Mouse (Mus musculus) thymus, adult 2 months (tissue): Measurements from ENCODE around the gene Lgals4. TPM values are rescaled to one million over a fixed set of nuclear protein-coding genes. Genes with fewer than 3 reads are reported as not detected.

Source experiments
- DNase-seq: peaks from one replicate; pipeline ENCODE4 v3.0.0; 2021
- H3K27ac ChIP-seq: fragments of 200-500 bp; 2 replicates; pipeline ENCODE4 v1.5.1; 2012; ENCODE audit warnings: low read length, control low read depth; ENCODE audit not compliant: control insufficient read depth, insufficient read depth
- H3K27me3 ChIP-seq: fragments of 200-500 bp; 2 replicates; pipeline ENCODE4 v1.6.1; 2012; ENCODE audit warnings: mild to moderate bottlenecking, low read length, moderate library complexity, mixed read lengths; ENCODE audit not compliant: control insufficient read depth, insufficient read depth
- H3K36me3 ChIP-seq: fragments of 200-500 bp; 2 replicates; pipeline ENCODE4 v1.6.1; 2012; ENCODE audit warnings: mild to moderate bottlenecking, low read length, moderate library complexity; ENCODE audit not compliant: control insufficient read depth, insufficient read depth
- H3K4me1 ChIP-seq: fragments of 200-500 bp; replicated peaks from 2 replicates; pipeline ENCODE4 v1.6.1; 2012; ENCODE audit warnings: low read length; ENCODE audit not compliant: control insufficient read depth, insufficient read depth
- H3K4me3 ChIP-seq: fragments of 200-500 bp; 2 replicates; pipeline ENCODE4 v1.5.1; 2012; ENCODE audit warnings: mild to moderate bottlenecking, low read length, control low read depth, moderate library complexity; ENCODE audit not compliant: control insufficient read depth, insufficient read depth
- CTCF ChIP-seq: fragments of 200-500 bp; IDR thresholded peaks from 2 replicates; pipeline ENCODE4 v1.5.1; 2012; ENCODE audit warnings: mild to moderate bottlenecking, control low read depth, low read length, moderate library complexity, borderline replicate concordance; ENCODE audit not compliant: control insufficient read depth, poor library complexity, insufficient read depth; ENCODE audit errors: extremely low read depth
- POLR2A ChIP-seq: fragments of 200-500 bp; IDR thresholded peaks from 2 replicates; pipeline ENCODE4 v1.6.1; 2012; ENCODE audit warnings: mild to moderate bottlenecking, low read length, control low read depth, moderate library complexity; ENCODE audit not compliant: control insufficient read depth, poor library complexity, insufficient read depth; ENCODE audit errors: extremely low read depth
- WGBS: fragments of 180-500 bp; shearing (Covaris S2); methylation state at CpG from one replicate; pipeline ENCODE4 v1.1.7; 2018; 5-methylcytosine and 5-hydroxymethylcytosine counted together
- polyA plus RNA-seq: library from polyadenylated mRNA; depleted of rRNA; stranded (reverse); fragments of >200 nt; gene quantifications from 2 replicates; pipeline ENCODE4 v1.2.3, GENCODE M21; 2012

The Lgals4 gene
- polyA plus RNA-seq, 1 experiment = 29.7 TPM

- 79% methylated on average over 9 of the region's 9 CpGs for WGBS
- Histone ChIP-seq H3K4me1 (peaks cover 34% of the 10 kb centered on the region), H3K36me3 (peaks cover 82% of the 10 kb centered on the region), H3K4me3 (no peak overlapping the region), H3K27ac (no peak overlapping the region), H3K27me3 (no peaks in the 10 kb centered on the region)
- DNase-seq = no peak
- no peak for TF ChIP-seq POLR2A
- TF ChIP-seq CTCF = no peak
Observed at GRCm38 (mm10) chr7:28816201-28816600, 17.5 kb upstream of the Lgals4 start.

GRCm38 (mm10) chr7:28816920-28817319 lies 16.7 kb upstream of the Lgals4 start:
- Histone ChIP-seq H3K36me3 (peaks cover 90% of the 10 kb centered on the region), H3K27me3 (no peaks in the 10 kb centered on the region), H3K4me1 (peaks cover 34% of the 10 kb centered on the region), H3K27ac (no peak overlapping the region), H3K4me3 (no peak overlapping the region)
- no peak for DNase-seq
- TF ChIP-seq POLR2A = no peak
- no peak for TF ChIP-seq CTCF
- WGBS = 96% methylated on average over 10 of the region's 10 CpGs

GRCm38 (mm10) chr7:28817524-28817923 lies 16.1 kb upstream of the Lgals4 start:
- TF ChIP-seq POLR2A (no peak), CTCF (no peak)
- Histone ChIP-seq H3K4me3 (no peak overlapping the region), H3K36me3 (peaks cover 96% of the 10 kb centered on the region), H3K27me3 (no peaks in the 10 kb centered on the region), H3K4me1 (peaks cover 28% of the 10 kb centered on the region), H3K27ac (no peak overlapping the region)
- 95% methylated on average over 6 of the region's 6 CpGs for WGBS
- no peak for DNase-seq

- 90% methylated on average over 4 of the region's 4 CpGs for WGBS
- no peak overlapping the region for H3K27ac ChIP-seq
- TF ChIP-seq CTCF (no peak), POLR2A (no peak)
- peaks cover 96% of the 10 kb centered on the region for H3K36me3 ChIP-seq
- H3K27me3 ChIP-seq = no peaks in the 10 kb centered on the region
- no peak overlapping the region for H3K4me3 ChIP-seq
- no peak for DNase-seq
- peaks cover 26% of the 10 kb centered on the region for H3K4me1 ChIP-seq
Observed at GRCm38 (mm10) chr7:28817957-28818356, 15.7 kb upstream of the Lgals4 start.

- Histone ChIP-seq H3K27me3 (no peaks in the 10 kb centered on the region), H3K36me3 (peaks cover 92% of the 10 kb centered on the region), H3K4me1 (peaks cover 24% of the 10 kb centered on the region), H3K4me3 (no peak overlapping the region), H3K27ac (no peak overlapping the region)
- TF ChIP-seq CTCF (no peak), POLR2A (no peak)
- DNase-seq = no peak
- WGBS = 89% methylated on average over 18 of the region's 18 CpGs
Observed at GRCm38 (mm10) chr7:28818436-28818835, 15.2 kb upstream of the Lgals4 start.

- H3K4me1 ChIP-seq = peaks cover 25% of the 10 kb centered on the region
- 93% methylated on average over 4 of the region's 4 CpGs for WGBS
- TF ChIP-seq CTCF (no peak), POLR2A (no peak)
- no peak overlapping the region for H3K4me3 ChIP-seq
- H3K36me3 ChIP-seq = peaks cover 86% of the 10 kb centered on the region
- no peak for DNase-seq
- no peak overlapping the region for H3K27ac ChIP-seq
- no peaks in the 10 kb centered on the region for H3K27me3 ChIP-seq
Observed at GRCm38 (mm10) chr7:28818861-28819452, 14.7 kb upstream of the Lgals4 start.

- no peak for DNase-seq
- H3K4me3 ChIP-seq = no peak overlapping the region
- H3K27ac ChIP-seq = no peak overlapping the region
- H3K27me3 ChIP-seq = no peaks in the 10 kb centered on the region
- H3K36me3 ChIP-seq = peaks cover 80% of the 10 kb centered on the region
- no peak for TF ChIP-seq CTCF
- TF ChIP-seq POLR2A = no peak
- 69% methylated on average over 4 of the region's 4 CpGs for WGBS
- peaks cover 26% of the 10 kb centered on the region for H3K4me1 ChIP-seq
Observed at GRCm38 (mm10) chr7:28819571-28819970, 14.1 kb upstream of the Lgals4 start.
